Mouse (Mus musculus): ENCODE measurements around the gene Ski. TPM values are rescaled to one million over a fixed set of nuclear protein-coding genes. Genes with fewer than 3 reads are reported as not detected.

The Ski gene
- polyA plus RNA-seq, 1 experiment from 2014 or later: 22.6 TPM

DNA sequence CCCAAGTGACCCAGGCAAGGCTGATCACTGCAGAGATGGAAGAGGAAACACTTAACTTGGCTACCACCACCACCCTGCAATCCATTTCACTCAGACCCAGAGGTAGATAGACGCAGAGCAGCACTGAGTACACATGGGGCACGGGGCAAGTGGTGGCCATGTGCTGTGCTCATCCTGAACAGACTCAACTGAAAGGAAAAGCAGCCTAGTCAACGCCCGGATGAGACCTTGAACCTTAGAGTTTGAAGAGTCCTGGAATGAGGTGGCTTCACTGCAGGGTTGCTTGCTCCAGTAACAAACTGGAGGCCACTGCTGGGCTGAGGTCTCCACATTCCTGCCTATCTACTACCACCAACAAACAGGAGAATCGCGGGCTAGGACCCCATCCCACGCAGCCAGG, 20.6 kb downstream of the Ski start:
- 65% methylated on average over 7 of the region's 7 CpGs for WGBS
- no peak for ATAC-seq
- H3K9ac ChIP-seq (replicated peaks; ENCODE audit: low read depth): no peak overlapping the region
- H3K4me2 ChIP-seq (replicated peaks; ENCODE audit: low read depth, low read length): no peak overlapping the region
- no peaks in the 10 kb centered on the region for H3K27me3 ChIP-seq (replicated peaks; ENCODE audit: insufficient read depth, low read length)
- no peaks in the 10 kb centered on the region for H3K9me3 ChIP-seq (ENCODE audit: low read length)
- TF ChIP-seq CTCF (IDR thresholded peaks at IDR 0.05) (no peak), EP300 (IDR thresholded peaks at IDR 0.05) (no peak)
- H3K4me3 ChIP-seq (ENCODE audit: low read depth, low read length): no peak overlapping the region
- no peak for DNase-seq (ENCODE audit: low spot score)
- H3K36me3 ChIP-seq (ENCODE audit: insufficient read depth, low read length): no peaks in the 10 kb centered on the region
- peak overlapping the region; percentile 71 for H3K27ac ChIP-seq (ENCODE audit: low read length)
- peaks cover 32% of the 10 kb centered on the region; the same call in 1 of the 2 replicates for H3K4me1 ChIP-seq (ENCODE audit: insufficient read depth, low read depth, low read length)

DNA sequence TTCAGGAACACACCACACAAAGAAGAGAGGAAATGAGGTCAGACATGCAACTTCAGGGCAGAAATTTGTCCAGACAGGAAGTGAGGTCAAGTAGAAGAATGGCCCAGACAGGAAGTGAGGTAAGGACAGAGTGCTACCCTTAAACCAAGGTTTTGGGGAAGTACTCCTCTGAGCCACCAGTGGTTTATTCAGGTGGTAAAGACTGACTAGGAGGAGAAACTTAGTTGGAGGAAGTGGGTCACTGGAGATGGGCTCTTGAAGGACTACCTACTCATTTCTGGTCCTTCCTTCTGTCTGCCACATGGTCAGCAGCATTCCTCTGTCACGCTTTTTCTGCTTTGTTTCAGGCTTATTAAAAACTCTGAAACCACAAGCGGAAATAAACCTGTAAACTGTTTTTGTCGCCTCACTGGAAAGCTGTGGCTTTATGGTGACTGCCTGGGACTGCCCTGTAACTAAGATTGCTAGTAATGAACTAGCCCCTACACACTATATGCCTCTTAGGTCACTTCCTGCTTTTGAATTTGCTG, 21.5 kb downstream of the Ski start:
- peak overlapping the region; percentile 71 for H3K27ac ChIP-seq (ENCODE audit: low read length)
- peak; percentile 69 for TF ChIP-seq EP300 (IDR thresholded peaks at IDR 0.05)
- no peak for TF ChIP-seq CTCF (IDR thresholded peaks at IDR 0.05)
- 64% methylated on average over 3 of the region's 3 CpGs for WGBS
- H3K4me1 ChIP-seq (ENCODE audit: insufficient read depth, low read depth, low read length): peaks cover 32% of the 10 kb centered on the region; the same call in 1 of the 2 replicates
- peak; percentile 60 for ATAC-seq
- H3K36me3 ChIP-seq (ENCODE audit: insufficient read depth, low read length): no peaks in the 10 kb centered on the region
- H3K4me2 ChIP-seq (replicated peaks; ENCODE audit: low read depth, low read length): no peak overlapping the region
- H3K4me3 ChIP-seq (ENCODE audit: low read depth, low read length): no peak overlapping the region
- no peak overlapping the region for H3K9ac ChIP-seq (replicated peaks; ENCODE audit: low read depth)
- DNase-seq (ENCODE audit: low spot score): peak; percentile 78
- H3K27me3 ChIP-seq (replicated peaks; ENCODE audit: insufficient read depth, low read length): no peaks in the 10 kb centered on the region
- H3K9me3 ChIP-seq (ENCODE audit: low read length): no peaks in the 10 kb centered on the region

DNA sequence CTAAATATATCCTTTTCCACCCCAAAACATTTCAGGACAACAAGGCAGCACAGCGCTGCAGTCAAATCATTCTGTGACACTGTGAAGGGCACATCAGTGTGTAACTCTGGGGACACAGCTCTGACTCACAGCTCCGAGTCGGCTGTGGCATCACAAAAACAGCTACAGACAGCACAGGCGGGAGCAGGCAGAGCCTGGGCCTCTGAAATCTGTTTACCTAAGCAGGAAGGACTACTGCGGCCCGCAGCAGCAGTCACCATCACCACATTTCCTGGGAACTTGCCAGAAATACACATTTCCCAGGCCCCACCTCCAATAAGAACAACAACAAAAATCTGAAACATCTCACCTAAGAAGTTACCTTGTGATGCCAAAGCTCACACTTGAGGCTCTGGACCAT, 24.7 kb downstream of the Ski start:
- peak; percentile 78 for ATAC-seq
- WGBS: 16% methylated on average over 6 of the region's 6 CpGs
- peaks cover 32% of the 10 kb centered on the region for H3K4me1 ChIP-seq (ENCODE audit: insufficient read depth, low read depth, low read length)

DNA sequence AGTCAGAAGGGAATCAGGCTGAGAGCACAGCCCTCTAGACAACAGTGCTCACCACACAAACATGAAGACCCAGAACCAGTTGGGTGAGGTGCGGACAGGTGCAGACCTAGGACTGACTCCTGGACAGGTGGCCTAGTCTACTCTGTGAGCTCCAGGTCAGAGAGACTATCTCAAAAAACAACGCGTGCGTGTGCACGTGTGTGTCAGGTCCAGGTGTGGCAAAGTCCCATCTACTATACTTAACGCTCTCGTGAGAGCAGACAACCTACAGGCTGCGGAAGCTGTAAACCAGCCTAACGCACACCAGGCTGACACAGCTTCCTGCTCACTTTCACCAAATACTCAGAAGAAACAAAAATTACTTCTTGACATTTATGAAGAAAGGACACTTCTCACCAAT, 27.2 kb downstream of the Ski start:
- DNase-seq (ENCODE audit: low spot score): no peak
- 57% methylated on average over 9 of the region's 9 CpGs for WGBS
- Histone ChIP-seq H3K4me1 (ENCODE audit: insufficient read depth, low read depth, low read length) (peaks cover 35% of the 10 kb centered on the region), H3K36me3 (ENCODE audit: insufficient read depth, low read length) (no peaks in the 10 kb centered on the region), H3K9ac (replicated peaks; ENCODE audit: low read depth) (no peak overlapping the region), H3K4me3 (ENCODE audit: low read depth, low read length) (no peak overlapping the region), H3K4me2 (replicated peaks; ENCODE audit: low read depth, low read length) (no peak overlapping the region), H3K27ac (ENCODE audit: low read length) (no peak overlapping the region), H3K27me3 (replicated peaks; ENCODE audit: insufficient read depth, low read length) (no peaks in the 10 kb centered on the region), H3K9me3 (ENCODE audit: low read length) (no peaks in the 10 kb centered on the region)
- TF ChIP-seq CTCF (IDR thresholded peaks at IDR 0.05): no peak
- no peak for TF ChIP-seq EP300 (IDR thresholded peaks at IDR 0.05)
- ATAC-seq: no peak

More for the DNA sequence above, 24.7 kb downstream of the Ski start:
- Histone ChIP-seq H3K36me3 (ENCODE audit: insufficient read depth, low read length) (no peaks in the 10 kb centered on the region), H3K27me3 (replicated peaks; ENCODE audit: insufficient read depth, low read length) (no peaks in the 10 kb centered on the region), H3K9ac (replicated peaks; ENCODE audit: low read depth) (no peak overlapping the region), H3K9me3 (ENCODE audit: low read length) (no peaks in the 10 kb centered on the region), H3K4me2 (replicated peaks; ENCODE audit: low read depth, low read length) (no peak overlapping the region), H3K4me3 (ENCODE audit: low read depth, low read length) (no peak overlapping the region), H3K27ac (ENCODE audit: low read length) (peak overlapping the region; percentile 52)
- DNase-seq (ENCODE audit: low spot score): peak; percentile 76
- TF ChIP-seq EP300 (IDR thresholded peaks at IDR 0.05): peak; percentile 11; the same call in 1 of the 2 replicates
- TF ChIP-seq CTCF (IDR thresholded peaks at IDR 0.05): no peak

DNA sequence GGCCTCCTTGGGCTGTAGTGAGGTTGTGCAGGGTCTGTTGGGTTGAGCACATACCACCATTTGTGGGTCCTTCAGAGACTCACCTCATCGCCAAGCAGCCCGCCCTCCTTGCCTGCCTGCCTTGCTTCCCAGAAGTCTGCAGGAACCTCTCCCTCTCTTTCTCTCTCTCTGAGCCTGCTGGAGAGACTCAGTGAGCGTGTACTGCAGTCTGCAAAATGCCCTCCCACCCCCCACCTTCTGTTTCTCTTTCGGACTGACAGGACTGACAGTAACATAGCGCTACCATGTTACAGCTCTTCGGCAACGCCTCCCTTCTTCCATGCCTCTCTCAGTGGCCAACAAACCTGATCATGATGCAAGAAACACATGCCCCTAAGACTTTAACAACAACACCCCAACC, 32.1 kb downstream of the Ski start:
- 50% methylated on average over 7 of the region's 7 CpGs for WGBS

DNA sequence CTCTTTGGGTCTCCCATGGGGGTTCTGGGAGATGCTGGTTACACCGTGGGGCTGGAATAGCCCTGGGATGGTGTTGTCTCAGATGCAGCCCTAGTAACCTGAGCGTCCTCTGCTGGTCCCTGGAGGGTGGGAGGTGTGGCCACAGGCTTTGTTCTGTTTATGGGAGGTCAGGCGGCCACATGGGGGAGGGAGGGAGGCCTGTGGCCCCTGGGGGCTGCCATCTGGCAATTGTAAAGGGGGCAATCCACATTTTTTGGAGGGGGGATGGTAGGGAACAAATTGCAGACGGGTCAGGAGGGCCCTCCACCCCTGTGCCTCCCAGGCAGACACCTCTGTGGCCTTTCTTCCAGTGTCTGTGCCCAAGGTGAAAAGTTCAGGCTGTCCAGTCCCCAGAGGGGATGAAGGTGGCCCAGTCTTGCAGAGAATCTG, 32.7 kb downstream of the Ski start:
- DNase-seq (ENCODE audit: low spot score): no peak
- no peak overlapping the region for H3K4me2 ChIP-seq (replicated peaks; ENCODE audit: low read depth, low read length)
- H3K27me3 ChIP-seq (replicated peaks; ENCODE audit: insufficient read depth, low read length): no peaks in the 10 kb centered on the region
- no peak overlapping the region for H3K9ac ChIP-seq (replicated peaks; ENCODE audit: low read depth)
- H3K4me1 ChIP-seq (ENCODE audit: insufficient read depth, low read depth, low read length): peaks cover 64% of the 10 kb centered on the region
- no peaks in the 10 kb centered on the region for H3K36me3 ChIP-seq (ENCODE audit: insufficient read depth, low read length)
- H3K27ac ChIP-seq (ENCODE audit: low read length): peak overlapping the region; percentile 20; the same call in 1 of the 2 replicates
- H3K9me3 ChIP-seq (ENCODE audit: low read length): no peaks in the 10 kb centered on the region
- ATAC-seq: 0 out of 2 replicates have a peak, but pooled peaks have one; percentile 28
- TF ChIP-seq EP300 (IDR thresholded peaks at IDR 0.05) (no peak), CTCF (IDR thresholded peaks at IDR 0.05) (peak; percentile 65)
- 31% methylated on average over 4 of the region's 4 CpGs for WGBS
- no peak overlapping the region for H3K4me3 ChIP-seq (ENCODE audit: low read depth, low read length)

More for the DNA sequence above, 32.1 kb downstream of the Ski start:
- Histone ChIP-seq H3K36me3 (ENCODE audit: insufficient read depth, low read length) (no peaks in the 10 kb centered on the region), H3K9ac (replicated peaks; ENCODE audit: low read depth) (no peak overlapping the region), H3K9me3 (ENCODE audit: low read length) (no peaks in the 10 kb centered on the region), H3K4me1 (ENCODE audit: insufficient read depth, low read depth, low read length) (peaks cover 59% of the 10 kb centered on the region), H3K4me2 (replicated peaks; ENCODE audit: low read depth, low read length) (no peak overlapping the region), H3K4me3 (ENCODE audit: low read depth, low read length) (no peak overlapping the region), H3K27me3 (replicated peaks; ENCODE audit: insufficient read depth, low read length) (no peaks in the 10 kb centered on the region), H3K27ac (ENCODE audit: low read length) (peak overlapping the region; percentile 20; the same call in 1 of the 2 replicates)
- DNase-seq (ENCODE audit: low spot score) (no peak), ATAC-seq (no peak)
- no peak for TF ChIP-seq CTCF (IDR thresholded peaks at IDR 0.05)
- no peak for TF ChIP-seq EP300 (IDR thresholded peaks at IDR 0.05)
